Mouse (Mus musculus): ENCODE results near the gene Tspan9.

Tspan9 gene

DNA sequence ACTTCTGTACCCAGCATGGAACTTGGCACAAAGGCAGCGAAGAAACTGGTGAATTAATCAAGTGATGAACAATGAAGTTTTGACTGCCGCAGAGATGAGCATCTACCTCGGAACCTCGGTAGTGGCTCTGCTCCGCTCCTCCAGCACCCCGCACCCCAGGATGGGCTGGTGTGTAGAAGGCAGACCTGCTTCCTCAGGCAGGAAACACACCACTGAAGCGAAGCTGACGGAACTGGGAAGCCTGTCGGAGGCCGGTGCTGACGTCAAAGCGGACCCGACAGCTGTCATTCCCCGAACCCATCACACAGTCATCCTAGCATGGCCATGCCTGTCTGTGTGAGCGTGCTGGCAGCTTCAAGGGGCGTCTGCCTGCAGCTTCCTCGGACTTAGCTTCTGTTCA, 131.6 kb downstream of the Tspan9 start:
- DNase-seq (ENCODE audit: low spot score): no peak

DNA sequence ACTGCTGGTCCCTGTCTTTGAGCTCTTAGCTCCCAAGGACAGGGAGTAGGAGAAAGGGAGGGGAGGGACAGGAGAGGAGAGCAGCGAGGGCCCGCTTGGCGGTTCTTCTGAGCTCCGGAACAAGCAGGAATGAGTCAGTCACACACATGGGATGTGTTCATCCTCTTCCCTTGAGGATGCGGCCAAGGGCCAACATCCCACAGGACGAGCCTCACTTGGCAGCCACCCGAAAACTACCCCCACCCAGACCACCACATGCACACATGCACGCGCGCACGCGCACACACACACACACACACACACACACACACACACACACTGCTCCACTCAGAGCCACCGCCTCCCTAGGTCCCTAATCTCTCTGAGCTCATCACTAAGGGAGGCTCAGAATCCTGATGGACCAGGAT, 132.3 kb downstream of the Tspan9 start:
- no peak for DNase-seq (ENCODE audit: low spot score)

DNA sequence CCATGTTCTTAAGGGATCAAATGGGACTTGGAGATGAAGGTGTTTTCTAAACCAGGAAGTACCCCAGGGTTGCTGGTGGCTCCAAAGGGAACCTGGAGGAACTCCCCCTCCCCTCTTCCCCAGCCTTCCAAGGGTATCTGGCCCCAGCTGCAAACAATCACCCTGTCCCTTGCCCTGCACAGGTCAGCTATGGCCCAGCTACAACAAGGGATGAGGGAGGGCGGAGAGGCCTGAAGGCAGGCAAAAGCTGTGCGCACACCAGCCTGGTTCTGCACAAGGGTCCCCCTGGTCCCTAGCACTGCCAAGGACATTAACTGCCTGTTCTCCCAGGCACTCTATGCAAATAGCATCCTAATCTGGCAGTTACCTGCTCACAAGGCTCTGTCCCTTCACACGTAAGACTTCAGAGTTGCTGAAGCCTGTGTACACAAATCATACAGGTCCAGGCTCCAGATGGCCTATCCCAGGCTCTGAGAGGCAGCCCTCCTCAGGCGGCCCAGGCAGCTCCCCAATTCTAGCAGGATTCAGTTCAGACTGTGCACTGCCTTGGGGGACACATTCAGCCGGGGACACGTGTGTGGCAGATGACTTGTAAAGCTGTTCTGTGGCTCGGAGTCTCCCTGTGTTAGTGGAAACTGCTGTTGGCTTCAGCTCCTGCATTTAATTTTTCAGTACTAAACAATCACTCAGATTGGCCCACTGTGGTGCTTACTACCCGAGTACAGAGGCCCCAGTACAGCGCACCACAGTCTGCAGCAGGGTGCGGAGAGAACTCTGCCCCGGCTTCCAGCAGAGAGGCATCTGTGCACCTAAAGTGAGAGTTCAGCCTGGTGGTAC, 133.0 kb downstream of the Tspan9 start:
- DNase-seq (ENCODE audit: low spot score): no peak

DNA sequence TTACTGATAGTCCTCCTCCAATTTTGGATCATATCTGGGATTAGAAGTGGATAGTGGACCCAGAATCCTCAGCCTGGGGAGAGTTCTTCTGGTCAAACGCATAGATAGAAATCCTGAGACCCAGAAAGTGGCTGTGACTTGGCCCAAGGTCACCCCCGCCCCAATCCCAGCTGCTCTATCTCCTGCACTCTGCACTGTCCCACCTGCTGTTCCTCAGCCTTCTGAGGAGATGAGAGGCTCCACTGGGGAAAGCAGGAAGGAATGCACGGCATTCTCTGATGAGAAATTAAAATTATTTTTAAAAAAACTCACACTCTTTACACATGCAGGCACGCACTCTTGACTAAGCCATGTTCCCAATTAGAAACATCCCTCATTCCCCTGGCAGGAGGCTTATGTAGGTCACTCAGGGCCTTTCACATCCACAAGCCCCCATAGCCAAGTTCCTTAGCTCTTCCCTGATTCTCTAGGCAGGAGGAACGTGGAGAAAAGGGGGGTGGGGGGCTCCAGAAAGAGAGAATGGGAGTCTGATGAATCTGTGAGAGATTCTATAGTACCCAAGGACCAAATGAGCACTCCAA, 135.3 kb downstream of the Tspan9 start:
- no peak for DNase-seq (ENCODE audit: low spot score)

DNA sequence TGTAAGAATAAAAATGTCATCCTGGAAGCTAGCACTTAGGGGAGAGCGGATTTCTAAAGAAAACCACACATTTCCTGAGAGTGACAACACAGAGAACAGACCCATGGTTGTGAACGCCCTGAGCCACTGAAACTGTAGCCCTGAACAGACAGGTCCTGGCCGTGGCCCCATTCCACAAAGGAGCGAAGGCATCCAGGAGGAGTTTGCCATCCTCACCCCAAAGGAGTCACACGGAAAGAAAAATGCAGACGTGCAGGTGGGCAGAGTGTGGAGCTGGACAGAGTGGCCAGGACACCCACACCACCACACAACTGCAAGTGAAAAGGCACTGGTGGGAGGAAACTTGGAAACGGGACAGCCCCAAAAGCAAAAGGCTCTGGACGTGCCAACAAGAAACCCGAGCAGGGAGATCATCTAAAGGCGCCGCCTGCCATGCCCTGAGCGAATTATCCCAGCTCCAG, 136.1 kb downstream of the Tspan9 start:
- DNase-seq (ENCODE audit: low spot score): no peak

DNA sequence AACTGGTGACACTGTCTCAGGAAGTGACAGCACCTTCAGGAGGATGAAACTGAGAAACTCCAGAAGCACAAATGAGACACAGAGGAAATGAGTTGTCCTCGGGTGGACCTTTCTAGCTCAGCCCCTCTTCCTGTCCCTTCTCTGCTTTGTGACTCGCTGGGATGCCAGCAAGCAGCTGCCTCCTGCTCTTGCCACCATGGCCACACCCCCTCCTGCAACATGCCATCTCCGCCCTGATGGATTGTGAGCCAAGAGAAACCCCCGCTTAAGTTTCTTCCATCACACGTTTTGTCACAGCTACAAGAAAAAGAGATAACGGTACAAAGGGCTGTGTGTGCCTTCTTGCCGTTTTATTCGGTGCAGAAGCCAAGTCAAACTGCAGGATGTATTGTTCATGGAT, 137.2 kb downstream of the Tspan9 start:
- no peak for DNase-seq (ENCODE audit: low spot score)

DNA sequence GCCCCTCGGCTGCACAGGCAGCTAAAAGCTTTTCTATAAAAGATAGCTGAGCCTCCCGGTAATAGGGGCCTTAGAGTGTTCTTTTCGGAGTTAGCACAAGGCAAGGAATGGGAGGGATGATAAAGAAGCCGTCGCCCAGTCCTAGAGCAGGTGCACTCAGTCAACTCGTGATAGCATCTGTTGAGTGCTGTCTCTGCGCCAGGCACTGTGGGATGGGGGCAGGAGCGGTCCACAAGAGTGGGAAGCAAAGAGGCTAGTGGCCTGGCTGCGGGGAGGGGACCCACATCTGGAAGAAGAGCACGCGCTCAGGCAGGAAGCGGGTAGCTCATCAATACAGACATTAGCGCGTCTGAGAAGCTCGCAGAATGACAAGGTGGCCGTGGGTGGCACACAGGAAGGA, 138.8 kb downstream of the Tspan9 start:
- no peak for DNase-seq (ENCODE audit: low spot score)

DNA sequence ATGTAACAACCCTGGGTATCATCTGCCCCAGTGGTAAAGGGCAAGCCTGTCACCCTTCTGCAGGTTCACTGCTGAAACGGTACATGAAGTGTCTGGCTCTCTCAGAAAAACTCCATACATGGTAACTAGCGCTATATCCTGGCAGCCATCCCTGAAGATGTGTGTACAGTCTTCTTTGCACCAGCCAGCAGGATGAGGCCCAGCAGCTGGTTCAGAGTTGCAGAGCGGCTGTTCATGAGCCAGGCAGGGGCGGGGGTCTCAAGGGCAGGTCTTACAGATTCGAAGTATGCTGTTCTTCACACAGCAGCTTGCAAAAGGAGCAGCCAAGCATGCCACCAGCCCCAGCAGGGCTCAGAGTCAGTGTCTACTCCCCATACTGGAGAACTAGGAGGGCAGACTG, 139.9 kb downstream of the Tspan9 start:
- DNase-seq (ENCODE audit: low spot score): no peak

DNA sequence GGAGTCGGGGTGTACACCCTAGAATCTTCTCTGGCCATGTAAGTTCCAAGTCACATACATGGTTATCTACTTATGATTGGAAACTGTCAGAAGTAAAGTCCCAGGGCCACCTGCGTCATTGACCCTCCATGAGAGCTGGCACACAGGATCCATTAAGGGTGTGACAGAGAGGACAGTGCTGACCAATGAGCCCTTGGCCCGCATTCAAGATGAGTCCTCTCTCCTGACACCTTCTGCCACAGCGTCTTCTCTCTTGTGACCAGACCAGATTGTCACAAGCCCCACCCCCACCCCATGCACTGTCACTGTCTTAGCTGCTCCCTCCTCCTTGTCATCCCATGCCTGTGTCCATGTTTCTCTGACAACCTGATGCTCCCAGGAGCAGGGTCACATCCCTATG, 140.7 kb downstream of the Tspan9 start:
- no peak for DNase-seq (ENCODE audit: low spot score)

DNA sequence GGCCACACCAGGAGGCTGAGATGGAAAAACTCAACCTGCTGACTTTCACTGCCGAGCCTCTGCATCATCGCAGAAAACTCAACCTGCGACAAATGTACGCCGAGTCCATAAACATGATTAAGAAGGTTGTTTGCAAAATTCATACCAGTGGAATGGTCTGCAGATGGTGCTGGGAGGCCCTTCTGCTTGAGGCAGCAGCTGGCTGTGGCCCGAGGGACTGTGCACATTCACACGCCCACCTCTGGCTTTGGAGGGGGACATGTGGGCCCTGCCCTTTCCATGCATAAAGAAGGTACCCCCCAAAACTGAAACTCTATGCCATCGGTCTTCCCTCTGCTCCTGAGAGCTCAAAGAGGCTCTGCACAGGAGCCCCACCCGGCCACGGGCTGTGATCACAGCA, 141.3 kb downstream of the Tspan9 start:
- DNase-seq (ENCODE audit: low spot score): no peak

DNA sequence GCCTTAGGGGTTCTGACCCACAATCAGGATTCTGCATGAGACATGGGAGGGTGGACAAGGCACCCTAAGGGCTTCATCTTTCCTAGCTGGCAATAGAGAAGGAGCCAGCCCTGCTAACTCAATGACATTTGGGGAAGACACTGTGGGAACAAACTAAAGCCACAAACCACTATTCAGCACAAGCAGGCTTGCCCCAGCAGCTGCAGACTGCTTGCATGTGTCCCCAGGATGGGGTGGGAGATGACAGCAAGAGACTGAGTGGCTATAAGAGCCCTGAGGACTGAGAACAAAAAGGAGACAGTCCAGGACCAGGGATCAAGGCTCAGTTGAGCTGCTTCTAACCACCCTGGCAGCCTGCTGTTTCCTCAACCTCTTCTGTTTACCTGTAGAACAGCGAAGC, 141.8 kb downstream of the Tspan9 start:
- DNase-seq (ENCODE audit: low spot score): no peak

DNA sequence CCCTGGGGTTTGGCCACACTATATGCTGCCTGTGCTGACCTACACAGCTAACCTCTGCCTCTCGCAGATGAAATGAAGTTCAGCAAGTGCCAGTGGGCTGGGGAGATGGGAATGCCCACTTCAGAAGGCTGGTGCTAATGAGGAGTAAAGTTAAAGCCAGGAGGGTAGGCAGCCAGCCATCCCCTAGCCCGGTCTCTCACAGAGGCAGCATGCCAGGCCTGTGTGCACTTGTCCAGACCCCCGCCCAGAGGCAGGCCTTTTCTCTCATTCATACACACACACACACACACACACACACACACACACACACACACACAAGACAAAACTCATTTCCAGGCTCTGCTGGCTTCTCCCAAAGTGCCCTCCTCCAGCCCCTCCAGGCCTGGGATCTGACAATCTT, 142.6 kb downstream of the Tspan9 start:
- no peak for DNase-seq (ENCODE audit: low spot score)

DNA sequence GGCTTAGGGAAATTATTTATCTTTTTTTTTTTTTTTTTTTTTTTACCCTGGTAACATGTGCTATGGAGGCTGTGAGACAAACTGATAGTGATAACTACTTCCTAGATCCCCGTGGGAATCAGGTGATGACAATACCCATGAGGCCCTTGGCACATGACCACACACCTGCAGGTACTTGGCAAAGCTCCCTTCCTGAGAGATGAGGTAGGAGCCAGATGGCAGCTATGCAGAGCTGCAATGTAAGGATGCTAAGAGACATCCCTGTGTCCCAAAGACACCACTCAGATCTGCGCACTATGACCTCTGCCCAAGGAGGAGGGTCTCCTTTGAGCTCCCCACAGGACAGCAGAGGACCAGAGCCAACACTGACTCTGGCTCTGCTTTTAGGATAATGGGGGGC, 144.3 kb downstream of the Tspan9 start:
- no peak for DNase-seq (ENCODE audit: low spot score)

DNA sequence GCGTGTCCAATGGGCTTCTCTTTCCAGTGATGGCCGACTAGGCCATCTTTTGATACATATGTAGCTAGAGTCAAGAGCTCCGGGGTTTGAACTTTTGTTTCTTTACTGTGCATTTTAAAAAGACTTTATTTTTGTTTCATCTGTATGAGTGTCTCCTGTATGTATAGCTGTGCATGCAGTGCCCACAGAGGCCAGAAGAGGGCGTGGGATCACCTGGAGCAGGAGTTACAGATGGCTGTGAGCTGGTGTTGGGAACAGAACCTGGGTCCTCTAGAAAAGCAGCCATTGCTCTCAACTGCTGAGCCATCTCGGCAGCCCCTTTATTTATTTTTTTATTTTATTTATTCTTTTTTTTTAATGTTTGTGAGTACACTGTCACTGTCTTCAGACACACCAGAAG, 146.5 kb downstream of the Tspan9 start:
- no peak for DNase-seq (ENCODE audit: low spot score)

DNA sequence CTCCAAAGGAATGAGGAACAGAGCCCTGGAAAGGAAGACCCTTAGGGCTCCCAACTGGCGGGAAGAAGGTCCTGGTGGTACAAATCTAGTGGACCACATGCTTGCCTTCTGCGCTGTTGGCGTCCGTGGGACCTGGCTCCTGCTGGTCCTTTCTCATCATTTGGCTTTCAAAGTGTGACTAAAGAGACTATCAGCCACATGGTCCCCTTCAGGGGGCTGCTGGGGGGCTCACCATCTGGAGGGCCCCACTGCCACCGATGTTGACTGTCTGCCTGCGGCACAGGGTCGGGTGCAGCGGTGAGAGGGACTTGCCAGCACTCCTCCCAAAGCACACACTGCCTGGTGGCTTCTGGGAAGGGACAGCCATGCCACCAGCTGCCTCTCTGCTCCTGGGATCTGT, 150.4 kb downstream of the Tspan9 start:
- DNase-seq (ENCODE audit: low spot score): no peak

DNA sequence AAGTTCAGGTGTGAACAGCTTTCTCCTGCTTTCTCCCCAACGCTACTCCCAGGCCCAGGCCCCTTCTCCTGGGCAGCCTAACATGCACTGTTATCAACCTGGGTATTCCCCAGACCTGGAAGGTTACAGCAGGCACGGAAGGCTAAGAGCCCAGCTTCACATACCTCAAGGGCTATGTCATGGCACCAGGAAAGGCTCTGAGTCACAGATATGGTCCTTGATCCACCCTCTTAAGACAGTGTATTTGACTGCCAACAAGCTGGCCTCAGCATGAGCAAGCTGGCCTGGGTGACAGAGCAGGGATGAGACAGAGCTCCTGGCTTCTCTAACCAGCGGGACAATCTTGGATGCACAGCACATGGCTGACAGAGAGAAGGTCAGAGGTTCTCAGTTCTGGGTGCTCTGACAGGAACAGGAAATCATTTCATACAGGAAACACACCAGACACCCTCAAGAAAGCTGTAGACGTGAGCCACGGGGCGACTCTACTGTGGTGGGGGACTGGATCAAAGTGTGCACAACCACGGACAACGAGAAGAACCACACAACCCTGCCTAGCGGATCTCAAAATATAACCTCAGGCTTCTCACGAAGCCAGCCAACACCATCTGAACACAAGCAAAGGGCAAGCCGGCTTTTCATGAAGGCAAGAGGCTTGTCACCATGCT, 151.8 kb downstream of the Tspan9 start:
- DNase-seq (ENCODE audit: low spot score): no peak

DNA sequence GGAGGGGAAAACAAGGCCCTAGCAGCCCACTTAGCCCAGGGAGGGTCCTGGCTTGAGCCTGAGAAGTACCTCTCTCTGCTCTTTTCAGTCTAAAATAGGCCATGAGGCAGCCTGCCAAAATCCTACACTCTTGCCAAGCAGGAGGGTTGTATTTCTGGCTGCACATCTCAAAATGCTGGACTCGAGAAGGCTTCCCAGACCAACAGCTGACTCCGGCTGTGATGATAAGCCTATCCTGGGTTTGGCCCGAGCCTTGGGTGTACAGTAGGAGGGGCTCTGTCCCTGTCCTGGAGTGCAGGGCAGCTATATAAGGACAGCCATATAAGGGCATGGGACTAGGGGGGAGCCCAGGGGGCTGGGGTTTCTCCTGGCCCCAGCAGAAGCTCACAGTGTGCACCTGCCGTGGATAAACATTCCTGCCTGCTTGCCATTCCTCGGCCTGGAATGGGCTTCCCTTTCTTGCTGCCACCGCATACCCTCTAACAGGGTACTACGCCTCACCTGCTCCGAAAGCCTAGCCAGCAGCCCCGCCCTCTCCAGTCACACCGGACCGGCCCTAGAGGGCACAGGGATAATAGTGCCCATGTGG, 153.7 kb downstream of the Tspan9 start:
- DNase-seq (ENCODE audit: low spot score): no peak

DNA sequence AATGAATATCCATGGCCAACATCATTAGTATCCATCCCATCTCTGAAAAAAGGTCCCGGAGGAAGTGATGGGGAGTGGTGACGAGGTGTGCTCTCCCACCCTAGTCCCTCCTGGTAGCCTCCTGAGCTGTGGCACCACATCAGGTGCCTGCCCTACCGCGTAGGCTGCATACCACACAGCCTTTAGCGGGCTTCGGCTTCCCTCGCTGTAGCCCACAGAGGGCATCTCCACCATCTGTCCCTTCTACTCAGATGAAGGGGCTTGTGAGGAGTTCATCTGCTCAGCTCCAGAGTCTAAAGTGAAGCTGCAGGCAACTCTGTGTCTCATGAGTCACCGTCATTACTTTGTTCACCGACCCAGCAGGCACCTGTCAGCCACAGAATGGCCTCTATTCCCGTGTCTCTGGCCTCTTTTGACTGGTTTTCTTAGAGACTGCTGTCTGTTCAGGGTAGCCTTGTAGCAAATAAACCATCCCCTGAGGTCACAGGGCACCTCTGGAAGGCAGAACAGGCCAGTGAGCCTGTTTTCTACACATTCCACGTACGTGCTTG, 154.4 kb downstream of the Tspan9 start:
- DNase-seq (ENCODE audit: low spot score): no peak

DNA sequence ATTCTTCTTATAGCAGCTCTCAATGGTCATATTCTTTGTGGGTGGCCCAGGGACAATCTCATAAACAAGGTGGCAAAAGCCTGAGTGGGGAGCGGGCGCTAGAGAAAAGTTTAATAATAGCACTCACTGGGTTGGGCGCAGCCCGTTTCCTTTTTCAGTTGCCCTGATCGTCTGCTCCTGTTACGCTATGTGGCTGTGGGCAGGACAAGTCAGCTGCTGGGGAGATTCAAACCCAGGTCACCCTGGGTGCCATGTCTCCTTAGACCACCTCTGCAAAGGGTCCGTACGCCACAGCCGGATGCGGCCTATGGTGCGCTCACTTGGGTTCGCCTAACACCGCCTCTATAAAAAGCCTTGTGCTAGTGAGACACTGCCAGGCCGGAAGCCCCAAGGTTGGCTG, 156.0 kb downstream of the Tspan9 start:
- DNase-seq (ENCODE audit: low spot score): no peak

DNA sequence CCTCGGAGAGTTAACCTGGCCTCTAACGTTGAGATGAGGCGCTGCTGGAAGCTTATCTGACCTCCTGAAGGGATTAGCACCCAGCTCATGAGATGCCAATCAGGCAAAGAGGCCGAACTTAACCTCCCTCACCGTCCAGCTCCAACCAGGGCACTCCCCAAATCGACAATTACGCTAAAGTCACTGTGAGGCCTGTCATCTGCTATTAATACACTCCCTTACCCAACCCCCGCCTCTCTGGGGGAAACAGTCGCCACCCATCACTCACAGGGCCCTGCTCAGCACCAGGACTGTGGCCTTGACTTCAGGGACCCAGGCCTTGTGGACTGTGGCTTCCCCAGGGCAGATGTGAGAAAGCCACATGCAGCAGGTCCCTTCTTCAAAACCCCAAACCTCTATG, 157.0 kb downstream of the Tspan9 start:
- no peak for DNase-seq (ENCODE audit: low spot score)

DNA sequence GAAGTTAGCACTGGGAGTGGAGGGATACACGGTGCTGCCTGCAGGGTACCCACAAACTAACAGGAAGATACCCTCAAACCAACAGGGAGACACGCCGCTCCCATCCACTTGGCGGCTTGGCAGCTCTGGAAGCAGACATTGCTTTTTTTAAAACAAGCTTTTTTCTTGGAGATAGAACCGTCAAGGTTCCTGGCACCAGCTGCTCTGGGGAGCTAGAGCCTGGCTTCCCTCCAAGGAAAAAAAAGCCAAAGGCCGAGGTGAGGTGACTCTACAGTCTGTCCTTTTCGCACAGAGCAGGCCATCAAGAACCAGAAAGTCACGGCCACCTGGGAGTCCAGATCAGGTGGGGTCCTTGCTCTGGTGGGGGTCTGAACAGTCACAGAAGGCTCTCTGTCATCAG, 162.2 kb downstream of the Tspan9 start:
- no peak for DNase-seq (ENCODE audit: low spot score)

DNA sequence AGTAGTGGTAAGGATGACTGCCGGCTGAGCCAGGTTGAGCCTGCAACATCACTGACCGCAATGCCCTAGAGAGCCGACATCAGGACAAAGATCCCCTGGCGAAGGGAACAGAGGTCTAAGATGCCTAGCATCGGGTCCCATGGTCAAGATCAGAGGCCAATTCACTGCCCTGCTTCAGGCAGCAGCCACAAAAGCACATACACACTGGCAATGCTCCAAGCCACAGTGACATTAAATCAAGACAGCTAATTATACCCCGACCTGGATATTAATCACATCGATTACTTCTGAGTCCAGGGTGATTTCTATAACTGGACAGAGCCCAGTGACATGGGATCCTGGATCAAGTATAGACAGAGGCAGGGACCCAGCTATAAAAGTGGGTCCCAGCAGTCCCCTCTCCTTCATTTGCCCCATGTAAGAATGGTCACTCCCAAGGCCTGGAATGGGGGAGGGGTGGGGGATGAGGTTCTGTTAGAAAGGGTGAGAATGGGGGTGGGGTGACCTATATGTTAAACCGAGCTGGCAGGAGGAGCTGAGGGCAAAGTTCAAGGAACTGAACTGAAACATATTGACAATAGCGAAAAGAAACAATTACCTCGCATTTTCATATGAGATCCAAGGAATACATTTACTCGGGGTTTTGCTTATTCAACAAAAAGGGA, 162.9 kb downstream of the Tspan9 start:
- DNase-seq (ENCODE audit: low spot score): no peak
